Mouse (Mus musculus): ENCODE data around the gene Nipal1.

DNA sequence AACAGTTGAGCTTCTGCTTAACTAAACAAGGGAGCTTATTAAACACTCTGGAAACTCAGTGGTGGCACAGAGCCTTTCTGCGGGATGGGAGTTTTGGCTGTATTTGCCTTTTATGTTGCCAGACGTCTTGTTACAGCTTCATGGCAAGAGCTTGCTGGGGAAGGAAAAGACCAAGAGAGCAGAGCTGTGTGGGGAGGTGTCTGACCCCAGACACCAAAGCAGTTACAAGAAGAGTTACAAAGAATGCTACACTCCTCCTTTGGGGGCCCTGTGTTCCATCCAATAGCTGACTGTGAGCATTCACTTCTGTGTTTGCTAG, 51.9 kb downstream of the Nipal1 start:
- TF ChIP-seq EP300 (IDR thresholded peaks at IDR 0.05; ENCODE audit: low read depth in 1 of 2, low read length in 2 of 2) = no peak
- TF ChIP-seq GATA1 (IDR thresholded peaks at IDR 0.05; ENCODE audit: low read depth, low read length) = no peak
